Mouse (Mus musculus): ENCODE results near the gene Mecom. TPM values are rescaled to one million over a fixed set of nuclear protein-coding genes. Genes with fewer than 3 reads are reported as not detected.

Mecom gene
- polyA plus RNA-seq, 1 experiment: 0.02 TPM

GRCm38 (mm10) chr3:29957365-29958236 is 590.2 kb downstream of the Mecom start:
- no peaks in the 10 kb centered on the region for H3K27me3 ChIP-seq (ENCODE audit: control insufficient read depth)
- no peaks in the 10 kb centered on the region for H3K36me3 ChIP-seq (ENCODE audit: control insufficient read depth)
- no peaks in the 10 kb centered on the region for H3K9me3 ChIP-seq (ENCODE audit: control insufficient read depth, low read length)
- H3K4me1 ChIP-seq (ENCODE audit: control insufficient read depth): no peaks in the 10 kb centered on the region
- H3K4me3 ChIP-seq (replicated peaks): no peak overlapping the region
- TF ChIP-seq GATA1 (IDR thresholded peaks at IDR 0.05; ENCODE audit: low read length): no peak
- no peak for TF ChIP-seq TAL1 (IDR thresholded peaks at IDR 0.05; ENCODE audit: low read length)

GRCm38 (mm10) chr3:29953269-29953668 is 594.5 kb downstream of the Mecom start:
- no peaks in the 10 kb centered on the region for H3K36me3 ChIP-seq (ENCODE audit: control insufficient read depth)
- no peaks in the 10 kb centered on the region for H3K4me1 ChIP-seq (ENCODE audit: control insufficient read depth)
- no peaks in the 10 kb centered on the region for H3K9me3 ChIP-seq (ENCODE audit: control insufficient read depth, low read length)
- H3K4me3 ChIP-seq (replicated peaks): no peak overlapping the region
- TF ChIP-seq TAL1 (IDR thresholded peaks at IDR 0.05; ENCODE audit: low read length) (no peak), GATA1 (IDR thresholded peaks at IDR 0.05; ENCODE audit: low read length) (no peak)
- H3K27me3 ChIP-seq (ENCODE audit: control insufficient read depth): no peaks in the 10 kb centered on the region

- Histone ChIP-seq H3K9me3 (ENCODE audit: control insufficient read depth, low read length) (no peaks in the 10 kb centered on the region), H3K4me3 (replicated peaks) (no peak overlapping the region), H3K27me3 (ENCODE audit: control insufficient read depth) (no peaks in the 10 kb centered on the region), H3K36me3 (ENCODE audit: control insufficient read depth) (no peaks in the 10 kb centered on the region), H3K4me1 (ENCODE audit: control insufficient read depth) (no peaks in the 10 kb centered on the region)
- TF ChIP-seq GATA1 (IDR thresholded peaks at IDR 0.05; ENCODE audit: low read length) (no peak), TAL1 (IDR thresholded peaks at IDR 0.05; ENCODE audit: low read length) (no peak)
These were observed 597.0 kb downstream of the Mecom start for GRCm38 (mm10) chr3:29950853-29951252.

GRCm38 (mm10) chr3:29903596-29904308 is 644.1 kb downstream of the Mecom start:
- Histone ChIP-seq H3K36me3 (ENCODE audit: control insufficient read depth) (no peaks in the 10 kb centered on the region), H3K27me3 (ENCODE audit: control insufficient read depth) (no peaks in the 10 kb centered on the region), H3K9me3 (ENCODE audit: control insufficient read depth, low read length) (no peaks in the 10 kb centered on the region), H3K4me3 (replicated peaks) (no peak overlapping the region), H3K4me1 (ENCODE audit: control insufficient read depth) (no peaks in the 10 kb centered on the region)
- TF ChIP-seq TAL1 (IDR thresholded peaks at IDR 0.05; ENCODE audit: low read length) (no peak), GATA1 (IDR thresholded peaks at IDR 0.05; ENCODE audit: low read length) (no peak)

Other genes starting within 250 kb of the Mecom start
- gene Actrt3, start 51.9 kb upstream of the Mecom start, polyA plus RNA-seq (2012): not detected in 2 replicates
- 0.17 and 0.20 TPM in 2 replicates for gene Mynn, start 54.1 kb upstream of the Mecom start, polyA plus RNA-seq (2012)
- gene Lrriq4, start 96.5 kb upstream of the Mecom start, polyA plus RNA-seq (2012): 0.03 TPM in 1 of 2 replicates, not detected in the other
- gene Lrrc34, start 99.9 kb upstream of the Mecom start, polyA plus RNA-seq (2012): not detected in 2 replicates
- not detected in 2 replicates for gene Lrrc31, start 151.8 kb upstream of the Mecom start, polyA plus RNA-seq (2012)
- not detected in 2 replicates for gene Samd7, start 198.3 kb upstream of the Mecom start, polyA plus RNA-seq (2012)
- gene Sec62, start 244.9 kb upstream of the Mecom start, polyA plus RNA-seq (2012): 9.4 and 10.1 TPM in 2 replicates